27 mouse cellular contexts compared by ENCODE assay signal in genomic region chr10:82046603-82047002, GRCm38 (mm10). TPM values are rescaled to one million over a fixed set of nuclear protein-coding genes. Genes with fewer than 3 reads are reported as not detected.
DNase-seq lines count a peak whose midpoint lies in the region; ATAC-seq and TF ChIP-seq lines count a peak whose summit lies in the region.
"Had no signal": no experiment of that assay in that cellular context is flagged by ENCODE, and none has a peak within 500 bp of the region (broad histone marks: within the 10 kb centered on the region; RNA-seq: fewer than 3 reads in every experiment).

No protein-coding gene starts in this region.

- TF ChIP-seq EP300 in liver, embryonic 14.5 days (IDR thresholded peaks at IDR 0.05; ENCODE audit: low read depth), result no peak
- no peak for TF ChIP-seq EP300 in CH12.LX (IDR thresholded peaks at IDR 0.05; ENCODE audit: low read length)

- dilution Hi-C loops in CH12.LX (cut with MboI; ENCODE audit: extremely low pct_ligation_motif_present, extremely low pct_unique_long_range_greater_than_20kb, low sequenced_read_pairs), result no loop called here

- no peak overlapping the region for H3K4me3 ChIP-seq in liver, embryonic 14.5 days (ENCODE audit: insufficient read depth in 1 of 2, low read depth in 2 of 2, low read length in 2 of 2)
- H3K4me3 ChIP-seq in liver, embryonic 11.5 days (ENCODE audit: low read depth, low read length), result no peak overlapping the region
- H3K4me3 ChIP-seq in CH12.LX (replicated peaks in 1 of 3; ENCODE audit: low read depth in 2 of 3, low read length in 2 of 3, poor library complexity in 1 of 3), result no peak overlapping the region
- no peak overlapping the region for H3K4me3 ChIP-seq in hindbrain, embryonic 10.5 days
- H3K4me3 ChIP-seq: erythroblast, embryonic 14.5 days had no signal

- no peak overlapping the region for H3K27ac ChIP-seq in liver, embryonic 14.5 days
- H3K27ac ChIP-seq in liver, embryonic 11.5 days (ENCODE audit: low read depth, low read length), result no peak overlapping the region
- no peak overlapping the region for H3K27ac ChIP-seq in CH12.LX (ENCODE audit: insufficient read depth, low read depth)
- no peak overlapping the region for H3K27ac ChIP-seq in hindbrain, embryonic 10.5 days
- H3K27ac ChIP-seq: embryonic facial prominence, embryonic 13.5 days; forebrain, embryonic 13.5 days; heart, adult 2 months had no signal

- peaks cover 12% of the 10 kb centered on the region; the same call in 1 of the 2 replicates for H3K79me2 ChIP-seq in CH12.LX (replicated peaks; ENCODE audit: control insufficient read depth, extremely low read depth, insufficient read depth, poor library complexity, severe bottlenecking)

- no peak for ATAC-seq in liver, embryonic 14.5 days (ENCODE audit: insufficient read depth)
- ATAC-seq in liver, embryonic 11.5 days (replicated peaks; ENCODE audit: low FRiP score), result no peak
- no peak for ATAC-seq in erythroid progenitor cell, adult 5-6 weeks (replicated peaks; ENCODE audit: low FRiP score, poor library complexity, severe bottlenecking)
- ATAC-seq: CD4-positive, CD25-positive, alpha-beta regulatory T cell, adult 4 months; forebrain, embryonic 13.5 days; forebrain, embryonic 16.5 days had no signal

- no peak for TF ChIP-seq POLR2A in CH12.LX (IDR thresholded peaks at IDR 0.05; ENCODE audit: low read depth, low read length)

- no peaks in the 10 kb centered on the region for H3K36me3 ChIP-seq in liver, embryonic 14.5 days (replicated peaks; ENCODE audit: control insufficient read depth, insufficient read depth, low read depth)
- H3K36me3 ChIP-seq in liver, embryonic 11.5 days (ENCODE audit: control insufficient read depth, insufficient read depth, low read length), result no peaks in the 10 kb centered on the region
- H3K36me3 ChIP-seq in CH12.LX (replicated peaks in 1 of 2; ENCODE audit: control insufficient read depth in 1 of 2, insufficient read depth in 1 of 2, low read length in 1 of 2), result peaks cover 0 to 3% of the 10 kb centered on the region in 2 experiments
- peaks cover 22% of the 10 kb centered on the region for H3K36me3 ChIP-seq in hindbrain, embryonic 10.5 days

- H3K4me1 ChIP-seq in liver, embryonic 14.5 days (replicated peaks; ENCODE audit: control insufficient read depth in 2 of 2, insufficient read depth in 2 of 2, low read length in 1 of 2), result peaks cover 0 to 8% of the 10 kb centered on the region in 2 experiments; a peak in 2 of 4 replicates
- no peaks in the 10 kb centered on the region for H3K4me1 ChIP-seq in liver, embryonic 11.5 days (replicated peaks; ENCODE audit: control insufficient read depth, insufficient read depth, low read length)
- H3K4me1 ChIP-seq in CH12.LX (ENCODE audit: control insufficient read depth in 1 of 2, insufficient read depth in 2 of 2), result peaks cover 0 to 11% of the 10 kb centered on the region in 2 experiments; a peak in 2 of 4 replicates
- H3K4me1 ChIP-seq in hindbrain, embryonic 10.5 days (replicated peaks), result peaks cover 7% of the 10 kb centered on the region; the same call in 1 of the 2 replicates
- H3K4me1 ChIP-seq: embryonic facial prominence, embryonic 10.5 days; heart, embryonic 10.5 days had no signal

- in situ Hi-C loops in CH12.LX (cut with MboI; ENCODE audit: low pct_ligation_motif_present, low pct_unique_long_range_greater_than_20kb, low sequenced_read_pairs), result no loop called here

- no peak for DNase-seq in liver, embryonic 14.5 days (ENCODE audit: low read depth in 3 of 3, low spot score in 3 of 3)
- no peak for DNase-seq in liver, embryonic 11.5 days (ENCODE audit: low spot score)
- DNase-seq in CH12.LX (ENCODE audit: extremely low read depth) (peak; percentile 4), ES-CJ7 (ENCODE audit: low read depth, low spot score) (peak; percentile 59)
- DNase-seq in thymus, postnatal 0 days (ENCODE audit: low spot score), result no peak
- no peak for DNase-seq in hindbrain, embryonic 10.5 days (ENCODE audit: low spot score)
- DNase-seq: adrenal gland, adult 8-10 months; adrenal gland, postnatal 25 days; cerebellum, adult 11-12 months; cerebellum, adult 8-10 months; cerebellum, postnatal 36 days; embryo, embryonic 11 days; gastrocnemius, postnatal 10 days; gastrocnemius, postnatal 36 days; heart, adult 2 months had no signal

- no peaks in the 10 kb centered on the region for H3K27me3 ChIP-seq in liver, embryonic 14.5 days (ENCODE audit: control insufficient read depth, insufficient read depth, low read length)
- H3K27me3 ChIP-seq in liver, embryonic 11.5 days (replicated peaks; ENCODE audit: control insufficient read depth, insufficient read depth, low read length), result no peaks in the 10 kb centered on the region
- no peaks in the 10 kb centered on the region for H3K27me3 ChIP-seq in CH12.LX (replicated peaks)
- H3K27me3 ChIP-seq in hindbrain, embryonic 10.5 days (ENCODE audit: insufficient read depth, poor library complexity, severe bottlenecking), result no peaks in the 10 kb centered on the region
- H3K27me3 ChIP-seq: embryonic facial prominence, embryonic 13.5 days; forebrain, embryonic 13.5 days; heart, embryonic 13.5 days; hindbrain, embryonic 12.5 days; hindbrain, embryonic 15.5 days had no signal

- 0 out of 2 replicates have a peak, but pooled peaks have one; percentile 2 for TF ChIP-seq CTCF in liver, embryonic 14.5 days (IDR thresholded peaks at IDR 0.05; ENCODE audit: low read depth)
- peak in 1 of 2 experiments; percentile 40; a peak in 2 of 4 replicates for TF ChIP-seq CTCF in CH12.LX (conservative IDR thresholded peaks at IDR 0.05 in 1 of 2, IDR thresholded peaks at IDR 0.05 in 1 of 2; ENCODE audit: low read depth in 2 of 2, low read length in 2 of 2)

- H3K9me3 ChIP-seq in liver, embryonic 14.5 days (ENCODE audit: control insufficient read depth, low read length), result no peaks in the 10 kb centered on the region
- H3K9me3 ChIP-seq in liver, embryonic 11.5 days (ENCODE audit: control insufficient read depth, low read length), result peaks cover 10% of the 10 kb centered on the region
- peaks cover 12% of the 10 kb centered on the region for H3K9me3 ChIP-seq in CH12.LX (replicated peaks; ENCODE audit: low read length)
- H3K9me3 ChIP-seq in hindbrain, embryonic 10.5 days, result peaks cover 71% of the 10 kb centered on the region

- no peak overlapping the region for H3K9ac ChIP-seq in liver, embryonic 14.5 days (replicated peaks)
- H3K9ac ChIP-seq in liver, embryonic 11.5 days (ENCODE audit: low read depth, low read length), result no peak overlapping the region
- H3K9ac ChIP-seq in CH12.LX (ENCODE audit: insufficient read depth, low read depth), result no peak overlapping the region
- H3K9ac ChIP-seq: forebrain, embryonic 13.5 days; heart, embryonic 13.5 days; hindbrain, embryonic 12.5 days had no signal

- TF ChIP-seq RAD21 in CH12.LX (IDR thresholded peaks at IDR 0.05; ENCODE audit: low read depth, low read length), result peak; percentile 36

- H3K4me2 ChIP-seq in liver, embryonic 14.5 days (ENCODE audit: low read depth), result no peak overlapping the region
- no peak overlapping the region for H3K4me2 ChIP-seq in liver, embryonic 11.5 days
- no peak overlapping the region for H3K4me2 ChIP-seq in CH12.LX (ENCODE audit: insufficient read depth, low read depth, poor library complexity, severe bottlenecking)

- WGBS in liver, embryonic 14.5 days (ENCODE audit: insufficient replicate concordance), result 53% methylated on average over 3 of the region's 3 CpGs
- 69% methylated on average over 3 of the region's 3 CpGs for WGBS in liver, embryonic 11.5 days
- WGBS in hindbrain, embryonic 10.5 days, result 90% methylated on average over 3 of the region's 3 CpGs

TF ChIP-seq in CH12.LX, 34 proteins besides CTCF, POLR2A, EP300 and RAD21:
- peak; percentile 32 for TF ChIP-seq SMC3 (IDR thresholded peaks at IDR 0.05; ENCODE audit: low read depth, low read length)
- TF ChIP-seq ZMIZ1 (IDR thresholded peaks at IDR 0.05; ENCODE audit: low read depth, low read length), result no peak
- no peak for TF ChIP-seq IRF4 (IDR thresholded peaks at IDR 0.05; ENCODE audit: low read depth, low read length)

RNA-seq across cellular contexts. Expression of gene Zfp873, which starts 1.3 kb away (rescaled TPM):
- 0.90 and 1.6 TPM in 2 replicates for polyA plus RNA-seq in liver, embryonic 14.5 days (2012; rRNA removed)
- polyA plus RNA-seq in liver, embryonic 14.5 days (2014; fragmentation: Nextera tagmentation; extraction: Ambion mirVana), result 1.7 TPM in 2 replicates
- 7.9 and 8.9 TPM in 2 replicates for polyA plus RNA-seq in liver, embryonic 11.5 days (2014; fragmentation: Nextera tagmentation; extraction: Ambion mirVana)
- total RNA-seq in CH12.LX (2012; rRNA removed) (4.3 and 5.2 TPM in 2 replicates), CH12.LX (2014; rRNA removed) (8.1 and 8.8 TPM in 2 replicates)
- polyA plus RNA-seq in CH12.LX (2012; ENCODE audit: insufficient read length, low read depth), result 2.9 and 3.3 TPM in 2 replicates
- polyA plus RNA-seq in thymus, postnatal 0 days (2015; fragmentation: Nextera tagmentation; extraction: Ambion mirVana), result 10.2 and 12.2 TPM in 2 replicates
- 11.3 TPM in 1 of 2 replicates, not detected in the other for total RNA-seq in erythroid progenitor cell, adult 5-6 weeks (2015; ENCODE audit: low replicate concordance)
- 1.6 and 1.8 TPM in 2 replicates for total RNA-seq in erythroid progenitor cell, adult 5-6 weeks (2017; ENCODE audit: low replicate concordance)
- 13.2 and 15.0 TPM in 2 replicates for polyA plus RNA-seq in hindbrain, embryonic 10.5 days (2016; fragmentation: Nextera tagmentation; extraction: Ambion mirVana)

RNA-seq across cellular contexts. Expression of gene BC024063, which starts 36.5 kb away (rescaled TPM):
- polyA plus RNA-seq in liver, embryonic 14.5 days (2012; rRNA removed), result 0.14 and 0.28 TPM in 2 replicates
- 0.44 and 0.63 TPM in 2 replicates for polyA plus RNA-seq in liver, embryonic 14.5 days (2014; fragmentation: Nextera tagmentation; extraction: Ambion mirVana)
- polyA plus RNA-seq in liver, embryonic 11.5 days (2014; fragmentation: Nextera tagmentation; extraction: Ambion mirVana), result 2.8 and 3.0 TPM in 2 replicates
- total RNA-seq in CH12.LX (2012; rRNA removed), result 2.8 and 4.1 TPM in 2 replicates
- 9.0 and 9.6 TPM in 2 replicates for total RNA-seq in CH12.LX (2014; rRNA removed)
- polyA plus RNA-seq in CH12.LX (2012; ENCODE audit: insufficient read length, low read depth), result 2.6 and 3.3 TPM in 2 replicates
- polyA plus RNA-seq in thymus, postnatal 0 days (2015; fragmentation: Nextera tagmentation; extraction: Ambion mirVana), result 3.0 and 3.9 TPM in 2 replicates
- total RNA-seq in erythroid progenitor cell, adult 5-6 weeks (2015; ENCODE audit: low replicate concordance), result 1.8 TPM in 1 of 2 replicates, not detected in the other
- total RNA-seq in erythroid progenitor cell, adult 5-6 weeks (2017; ENCODE audit: low replicate concordance), result 0.77 TPM in 1 of 2 replicates, not detected in the other
- polyA plus RNA-seq in hindbrain, embryonic 10.5 days (2016; fragmentation: Nextera tagmentation; extraction: Ambion mirVana), result 3.5 and 6.2 TPM in 2 replicates
- total RNA-seq: granulocyte monocyte progenitor cell, adult 5-6 weeks had no signal
- polyA plus RNA-seq: erythroblast, embryonic 14.5 days had no signal

Comparison
In these comparisons a context has a peak if more than half of its experiments do, and no peak if none do; other contexts are left out.
1. DNase-seq: peak in CH12.LX (single experiment) and ES-CJ7 (single experiment); none in liver, embryonic 14.5 days (0 of 3), liver, embryonic 11.5 days (single experiment), thymus, postnatal 0 days (single experiment) and hindbrain, embryonic 10.5 days (single experiment).